Mouse (Mus musculus) spleen, postnatal 10 days (tissue): Measurements from ENCODE around the gene Tmem138.
A peak's percentile ranks its signal among the peaks of the same experiment; 100 is the strongest.
"Not testable (repeated sequence)": the region's sequence is repeated elsewhere in the genome, so short reads cannot be mapped to it uniquely, and the experiment has no call there.

ENCODE experiments used
- DNase-seq, 2 experiments: peaks; one replicate each; pipeline ENCODE4 v3.0.0; 2021 to 2022; ENCODE audit warnings: low spot score in 2 of 2

The Tmem138 gene

GRCm38 (mm10) chr19:10580102-10580501, 2.9 kb upstream of the Tmem138 start:
- peak in 1 of 2 experiments; percentile 10 for DNase-seq

GRCm38 (mm10) chr19:10569627-10570026, 7.5 kb downstream of the Tmem138 start:
- DNase-seq, result no peak

GRCm38 (mm10) chr19:10565217-10565616, 11.9 kb downstream of the Tmem138 start:
- DNase-seq, result no peak

- DNase-seq, result no peak
These were observed 12.9 kb downstream of the Tmem138 start for GRCm38 (mm10) chr19:10564278-10564677.

- DNase-seq, result no peak
These were observed 14.8 kb downstream of the Tmem138 start for GRCm38 (mm10) chr19:10562351-10562750.

GRCm38 (mm10) chr19:10561558-10562314, 15.4 kb downstream of the Tmem138 start:
- DNase-seq, result no peak

- DNase-seq, result no peak
These were observed 17.1 kb downstream of the Tmem138 start for GRCm38 (mm10) chr19:10560108-10560507.

- not testable (repeated sequence) for DNase-seq
These were observed 19.3 kb downstream of the Tmem138 start for GRCm38 (mm10) chr19:10557837-10558375.

GRCm38 (mm10) chr19:10557430-10557829, 19.7 kb downstream of the Tmem138 start:
- no peak for DNase-seq

- no peak for DNase-seq
These were observed 20.2 kb downstream of the Tmem138 start for GRCm38 (mm10) chr19:10557001-10557400.

GRCm38 (mm10) chr19:10555624-10556510, 21.3 kb downstream of the Tmem138 start, which contains the start of gene Tmem216:
Gene Tmem216, minus strand, starts transcription at chr19:10556238.
- DNase-seq, result peak; percentile 74 to 91

GRCm38 (mm10) chr19:10539454-10539853, 37.7 kb downstream of the Tmem138 start:
- DNase-seq, result no peak

GRCm38 (mm10) chr19:10530082-10530481, 47.1 kb downstream of the Tmem138 start:
- DNase-seq, result no peak

- peak in 1 of 2 experiments; percentile 64 for DNase-seq
These were observed 51.3 kb downstream of the Tmem138 start, which contains the start of gene Sdhaf2 for GRCm38 (mm10) chr19:10525910-10526309. Gene Sdhaf2, minus strand, starts transcription at chr19:10526142.

GRCm38 (mm10) chr19:10525106-10525901, 51.9 kb downstream of the Tmem138 start, which contains the start of gene Cpsf7:
Gene Cpsf7, plus strand, starts transcription at chr19:10525266.
- peak; percentile 87 to 91 for DNase-seq

GRCm38 (mm10) chr19:10524784-10525105, 52.4 kb downstream of the Tmem138 start:
- DNase-seq, result no peak

GRCm38 (mm10) chr19:10523483-10524080, 53.6 kb downstream of the Tmem138 start:
- no peak for DNase-seq

- no peak for DNase-seq
These were observed 55.2 kb downstream of the Tmem138 start for GRCm38 (mm10) chr19:10521926-10522325.
